Mouse (Mus musculus) urinary bladder, postnatal 4 days (tissue): Measurements from ENCODE around the gene Ubr4.
"Not testable (repeated sequence)": the region's sequence is repeated elsewhere in the genome, so short reads cannot be mapped to it uniquely, and the experiment has no call there.

Experiments used
- DNase-seq, 2 experiments: peaks; one replicate each; pipeline ENCODE4 v3.0.0; 2021 to 2022; ENCODE audit warnings: low spot score in 2 of 2

Gene Ubr4

GRCm38 (mm10) chr4:139357211-139357610 is 4.8 kb downstream of the Ubr4 start:
- DNase-seq: no peak

GRCm38 (mm10) chr4:139360761-139361548 is 8.5 kb downstream of the Ubr4 start:
- DNase-seq: no peak

- no peak for DNase-seq
Observed at GRCm38 (mm10) chr4:139367336-139367735, 14.9 kb downstream of the Ubr4 start.

- DNase-seq: no peak
Observed at GRCm38 (mm10) chr4:139368038-139368437, 15.6 kb downstream of the Ubr4 start.

- no peak for DNase-seq
Observed at GRCm38 (mm10) chr4:139373130-139373529, 20.7 kb downstream of the Ubr4 start.

GRCm38 (mm10) chr4:139373531-139373930 is 21.1 kb downstream of the Ubr4 start:
- DNase-seq: no peak

- no peak for DNase-seq
Observed at GRCm38 (mm10) chr4:139379719-139380118, 27.3 kb downstream of the Ubr4 start.

- DNase-seq: peak; percentile 99 to 100
Observed at GRCm38 (mm10) chr4:139380207-139380748, 27.9 kb downstream of the Ubr4 start.

GRCm38 (mm10) chr4:139380775-139381451 is 28.5 kb downstream of the Ubr4 start:
- no peak for DNase-seq

- DNase-seq: no peak
Observed at GRCm38 (mm10) chr4:139381452-139381845, 29.0 kb downstream of the Ubr4 start.

- no peak for DNase-seq
Observed at GRCm38 (mm10) chr4:139382231-139382630, 29.8 kb downstream of the Ubr4 start.

GRCm38 (mm10) chr4:139385841-139386240 is 33.4 kb downstream of the Ubr4 start:
- not testable (repeated sequence) for DNase-seq

- peak in 1 of 2 experiments; percentile 29 for DNase-seq
Observed at GRCm38 (mm10) chr4:139386869-139387319, 34.5 kb downstream of the Ubr4 start.

GRCm38 (mm10) chr4:139389557-139389956 is 37.1 kb downstream of the Ubr4 start:
- DNase-seq: no peak

GRCm38 (mm10) chr4:139395431-139395830 is 43.0 kb downstream of the Ubr4 start:
- no peak for DNase-seq

GRCm38 (mm10) chr4:139400487-139400886 is 48.1 kb downstream of the Ubr4 start:
- DNase-seq: no peak

- DNase-seq: no peak
Observed at GRCm38 (mm10) chr4:139403214-139403613, 50.8 kb downstream of the Ubr4 start.

GRCm38 (mm10) chr4:139411351-139411750 is 58.9 kb downstream of the Ubr4 start:
- no peak for DNase-seq

- no peak for DNase-seq
Observed at GRCm38 (mm10) chr4:139417868-139418267, 65.5 kb downstream of the Ubr4 start.

GRCm38 (mm10) chr4:139421621-139422020 is 69.2 kb downstream of the Ubr4 start:
- DNase-seq: no peak

- no peak for DNase-seq
Observed at GRCm38 (mm10) chr4:139422409-139422808, 70.0 kb downstream of the Ubr4 start.

GRCm38 (mm10) chr4:139423270-139423669 is 70.9 kb downstream of the Ubr4 start:
- no peak for DNase-seq

GRCm38 (mm10) chr4:139430176-139430575 is 77.8 kb downstream of the Ubr4 start:
- DNase-seq: peak; percentile 59 to 74
